Mouse (Mus musculus) frontal cortex, postnatal 14 days (tissue): ENCODE results near the gene Galnt18.

Experiments used
- DNase-seq, 2 experiments: peaks; one replicate each; pipeline ENCODE4 v3.0.0; 2022; ENCODE audit warnings: low spot score in 2 of 2

Gene Galnt18

DNA sequence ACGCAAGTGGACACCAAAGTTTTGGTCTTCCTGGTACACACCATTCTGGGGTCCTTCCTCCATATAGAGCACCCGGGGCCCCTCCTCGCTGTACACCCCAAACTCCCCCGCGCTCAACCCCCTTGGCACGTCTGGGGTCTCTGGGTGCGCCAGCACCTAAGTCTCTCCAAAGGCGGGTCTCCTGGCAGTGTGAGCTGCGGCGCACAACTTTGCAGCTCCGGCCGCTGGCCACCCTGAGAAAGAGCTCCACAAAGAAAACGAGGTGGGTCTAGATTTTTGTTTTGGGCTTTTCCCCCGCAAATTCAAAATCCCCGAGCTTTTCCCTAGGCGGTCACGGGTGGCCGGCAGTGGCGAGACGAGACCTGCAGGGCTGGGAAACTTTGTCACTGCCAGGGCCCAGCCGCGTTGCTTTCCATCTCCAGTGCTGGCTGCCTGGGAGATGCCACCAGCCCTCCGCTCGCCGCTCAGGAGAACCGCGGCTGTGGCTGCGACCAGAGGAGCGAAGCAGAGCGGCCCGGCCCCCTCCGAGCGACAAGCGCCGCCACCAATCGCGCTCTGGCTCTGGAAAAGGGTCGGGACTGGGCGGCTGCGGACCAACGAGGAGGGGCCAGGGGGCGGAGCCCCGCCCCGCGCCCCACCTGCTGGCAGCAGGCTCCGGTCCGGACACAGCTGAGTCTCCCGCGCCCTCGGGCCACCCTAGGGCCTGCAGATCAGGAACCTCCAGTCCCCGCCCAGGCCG is at the start of gene Galnt18:
Galnt18 (minus strand) TSS at position 474 of the 739 bp plus-strand sequence.
- peak; percentile 84 to 91 for DNase-seq

DNA sequence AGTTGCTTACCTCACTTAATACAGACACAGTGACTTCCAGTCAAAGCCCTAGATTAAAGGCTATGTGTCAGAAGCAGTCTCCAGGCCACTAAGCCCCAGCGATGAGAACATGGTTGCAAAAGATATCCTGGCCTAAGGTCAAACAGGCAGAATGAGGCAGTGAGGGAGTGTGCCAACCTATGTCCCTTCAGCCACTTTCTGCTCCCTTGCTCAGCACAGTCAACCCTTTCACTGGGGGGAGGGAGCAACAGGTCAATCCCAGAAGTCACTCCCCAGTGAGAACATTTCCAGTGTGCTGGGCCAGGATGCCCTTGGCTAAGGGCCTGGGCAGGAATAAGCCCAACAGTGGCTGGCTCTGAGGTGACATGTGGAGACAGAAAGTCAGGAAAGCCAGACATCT is 47.6 kb upstream of the Galnt18 start:
- DNase-seq = no peak

DNA sequence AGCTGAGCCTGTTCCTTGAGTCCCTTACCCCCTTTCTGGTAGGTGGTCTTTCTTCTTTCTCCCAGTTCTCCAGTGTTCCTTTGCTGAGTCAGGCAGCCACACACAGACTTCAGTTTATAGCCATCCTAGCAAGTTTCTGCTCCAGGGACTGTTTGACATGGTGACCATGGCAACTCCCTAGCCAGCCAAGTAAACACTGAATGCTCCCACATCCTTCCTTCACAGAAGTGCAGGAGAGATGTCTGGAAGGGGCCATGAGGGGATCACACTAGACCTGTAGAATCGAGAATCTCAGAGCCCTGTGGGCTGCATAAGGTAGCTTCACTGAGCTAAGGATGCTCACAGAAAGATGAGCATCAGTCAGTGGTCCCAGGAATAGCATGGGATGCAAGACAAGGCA is 33.3 kb upstream of the Galnt18 start:
- no peak for DNase-seq

DNA sequence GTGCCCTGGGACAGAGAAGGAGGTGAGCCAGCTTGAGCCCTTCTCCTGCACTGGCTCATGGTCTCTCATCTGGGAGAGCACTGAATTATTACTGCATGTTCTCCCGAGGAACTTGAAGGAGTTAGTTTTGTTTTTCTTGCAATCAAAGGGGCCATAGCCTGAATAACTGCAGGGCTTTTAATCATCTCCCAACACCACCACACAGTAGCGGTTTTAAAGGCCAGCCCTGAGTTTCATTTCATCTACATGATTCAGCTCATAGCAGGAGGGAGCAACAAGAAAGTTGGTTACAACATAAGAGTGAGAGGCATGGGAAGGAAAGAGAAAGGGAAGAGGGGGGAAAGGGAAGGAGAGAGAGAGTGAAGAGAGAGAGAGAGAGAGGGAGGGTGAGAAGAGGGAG is 31.3 kb upstream of the Galnt18 start:
- no peak for DNase-seq

DNA sequence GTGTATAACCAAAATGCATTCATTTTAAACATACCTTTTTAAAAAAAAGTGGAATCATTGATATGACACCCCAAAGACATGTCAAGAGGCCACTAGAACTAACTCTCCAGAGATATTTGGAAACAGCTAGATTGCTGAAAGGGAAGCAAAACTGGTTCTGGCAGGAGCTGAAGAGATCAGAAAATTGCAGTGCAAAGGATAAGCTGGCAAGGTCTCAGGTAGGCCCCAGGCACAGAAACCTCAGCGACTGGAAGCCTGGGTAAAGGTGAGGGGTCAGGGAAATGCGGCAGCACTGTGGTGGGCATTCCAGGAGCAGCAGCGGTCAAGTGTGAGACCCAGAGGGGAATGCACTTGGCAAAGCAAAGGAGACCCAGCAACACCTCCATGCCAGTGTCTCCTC is 30.0 kb upstream of the Galnt18 start:
- DNase-seq = no peak

DNA sequence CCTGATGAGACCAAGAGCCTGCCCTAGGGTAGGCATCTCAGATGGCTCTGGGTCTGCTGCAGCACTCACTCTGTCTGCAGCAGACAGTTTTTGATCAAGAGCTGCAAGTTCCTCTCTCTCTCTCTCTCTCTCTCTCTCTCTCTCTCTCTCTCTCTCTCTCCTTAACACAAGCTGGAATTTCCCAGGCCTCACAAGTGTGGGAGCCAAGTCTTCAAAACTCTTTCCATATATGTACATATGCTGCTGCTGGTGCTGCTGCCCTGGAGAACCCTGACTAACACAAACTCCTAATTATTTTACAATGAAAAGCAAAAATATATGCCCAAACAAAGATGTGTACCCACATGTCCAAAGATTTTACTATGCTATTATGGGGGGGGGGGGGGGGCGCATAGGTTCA is 26.3 kb upstream of the Galnt18 start:
- no peak for DNase-seq

DNA sequence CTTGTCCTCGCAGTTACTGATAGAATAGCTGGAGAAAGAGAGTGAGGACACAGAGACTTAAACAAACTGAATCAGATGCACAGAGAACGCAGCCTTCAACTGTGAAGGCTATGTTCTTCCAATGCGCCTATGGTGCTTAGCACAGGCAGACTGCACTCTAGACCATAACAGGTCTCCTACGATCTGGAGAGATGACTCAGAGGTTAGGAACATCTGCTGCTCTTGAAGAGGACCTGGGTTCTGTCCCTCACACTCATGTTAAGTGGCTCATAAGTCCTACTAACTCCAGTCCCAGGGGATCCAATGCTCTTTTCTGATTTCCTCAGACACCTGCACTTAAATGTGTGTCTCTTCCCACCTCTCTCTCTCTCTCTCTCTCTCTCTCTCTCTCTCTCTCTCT is 24.9 kb upstream of the Galnt18 start:
- DNase-seq = no peak

DNA sequence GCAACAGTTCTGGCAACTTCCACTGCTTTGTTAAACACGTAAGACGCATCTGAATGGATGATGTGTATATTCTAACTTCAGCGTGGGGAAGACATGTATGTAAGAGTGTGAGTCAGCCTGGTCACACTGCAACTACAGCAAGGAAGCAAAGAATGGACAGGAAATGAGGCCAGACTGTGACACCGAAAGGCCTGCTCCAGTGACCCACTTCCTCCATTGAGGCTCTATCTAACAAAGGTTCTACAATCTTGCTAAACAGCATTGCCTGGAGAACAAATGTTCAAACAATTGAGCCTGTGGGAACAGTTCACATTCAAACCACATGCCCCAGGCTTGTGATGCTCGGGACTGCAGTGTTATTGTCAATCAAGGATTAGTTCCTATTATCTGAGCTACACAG is 21.0 kb upstream of the Galnt18 start:
- DNase-seq = no peak

DNA sequence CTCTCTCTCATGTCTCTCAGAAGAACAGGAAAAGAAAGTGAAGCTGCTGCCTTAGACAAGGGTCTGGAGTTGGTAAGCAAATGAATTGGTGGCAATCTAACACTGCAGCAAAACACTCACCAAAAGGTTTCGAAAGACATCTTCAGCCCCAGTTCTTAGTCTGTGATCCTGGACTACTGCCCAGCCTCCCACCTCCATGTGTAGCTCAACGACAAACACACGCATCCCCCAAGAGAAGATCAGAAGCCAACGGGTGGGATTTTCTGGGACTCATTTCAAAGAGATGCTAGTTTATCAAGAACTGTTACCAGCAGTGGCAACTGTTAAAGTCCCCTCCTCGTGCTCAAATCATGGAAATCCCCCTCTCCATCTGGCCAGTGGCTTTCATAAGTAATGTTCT is 20.3 kb upstream of the Galnt18 start:
- DNase-seq = no peak

DNA sequence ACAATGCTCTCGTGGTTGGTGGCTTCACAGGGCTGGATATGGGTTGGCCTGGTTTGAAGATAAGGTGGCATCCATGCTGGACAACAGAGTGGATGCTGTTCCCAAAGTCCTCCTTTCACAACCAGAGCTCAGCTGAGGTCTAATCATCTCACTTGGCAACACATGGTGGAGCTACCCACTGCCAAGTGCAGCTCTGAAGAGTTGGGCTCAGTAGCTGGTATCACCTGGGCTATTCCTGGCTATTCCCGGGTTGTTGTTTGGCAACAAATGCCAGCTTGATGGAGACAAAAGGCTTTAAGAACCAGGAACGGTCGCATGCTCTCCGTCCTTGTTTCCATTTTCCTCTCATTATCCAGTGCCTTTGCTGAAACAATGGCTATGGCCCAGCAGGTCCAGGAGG is 19.2 kb upstream of the Galnt18 start:
- no peak for DNase-seq

DNA sequence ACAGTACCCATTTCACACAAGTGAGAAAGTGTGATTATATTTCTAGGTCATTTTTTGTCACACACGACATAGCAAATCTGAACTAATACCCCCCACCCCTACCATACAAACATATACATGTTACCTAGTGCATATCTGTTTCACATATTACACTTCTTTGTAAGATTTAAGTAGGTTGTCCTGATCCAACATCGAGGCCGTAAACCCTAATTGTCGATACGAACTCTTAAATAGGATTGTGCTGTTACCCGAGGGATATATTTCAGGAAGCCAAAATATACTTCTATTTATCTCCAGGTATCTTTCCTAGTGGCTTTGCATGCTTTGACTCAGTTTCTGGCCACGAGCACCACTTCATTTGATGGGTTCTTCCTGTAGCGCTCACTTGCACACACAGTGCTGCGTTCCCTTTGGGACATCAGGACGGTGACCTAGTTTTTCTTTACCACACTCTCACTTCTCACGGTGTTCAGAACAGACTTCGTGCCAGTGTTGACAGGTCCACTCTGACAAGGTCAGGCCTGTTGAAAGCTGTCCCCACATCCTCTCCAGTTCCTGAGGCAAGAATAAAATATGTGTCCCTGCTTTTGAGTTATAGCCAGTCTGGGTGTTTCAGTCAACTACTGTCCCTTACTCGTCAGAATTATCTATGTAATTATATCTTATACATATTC is 17.7 kb upstream of the Galnt18 start:
- DNase-seq = no peak

DNA sequence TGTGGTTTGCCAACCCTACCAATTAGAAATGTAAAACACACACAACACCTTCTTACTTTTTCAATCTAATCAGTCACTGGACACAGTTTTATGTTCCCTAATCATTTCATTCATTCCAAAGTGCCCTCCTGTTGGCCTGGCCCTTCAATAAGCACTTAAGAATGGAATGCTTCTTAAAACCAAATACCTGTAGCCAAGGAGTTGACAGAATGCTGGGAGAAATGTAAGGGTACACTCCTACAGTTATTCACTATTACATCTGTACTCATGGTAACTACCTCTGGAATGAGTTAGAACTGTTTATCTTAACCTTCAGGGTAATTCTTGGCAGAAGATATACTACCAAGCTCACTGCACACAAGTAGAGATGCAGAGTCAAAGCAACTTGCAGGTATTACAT is 15.3 kb upstream of the Galnt18 start:
- no peak for DNase-seq

DNA sequence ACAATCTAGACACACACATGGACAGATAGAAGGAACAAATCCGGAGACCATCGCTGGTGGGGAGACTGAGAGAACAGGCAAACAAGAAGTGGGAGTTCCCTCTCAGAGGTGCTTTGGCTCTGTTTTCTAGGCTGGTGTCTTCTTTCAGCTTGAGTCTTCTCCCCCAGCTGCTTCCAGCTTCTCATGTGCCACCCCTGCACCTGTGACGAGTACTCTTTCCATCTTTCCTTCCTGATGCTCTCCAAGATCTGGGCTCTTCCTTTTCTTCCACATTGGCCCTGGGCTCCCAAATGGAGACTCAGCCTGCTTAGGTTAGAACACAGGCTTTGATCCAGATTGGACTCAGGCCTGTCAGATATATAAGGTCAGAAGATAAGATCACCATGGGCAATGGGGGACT is 12.4 kb upstream of the Galnt18 start:
- no peak for DNase-seq

DNA sequence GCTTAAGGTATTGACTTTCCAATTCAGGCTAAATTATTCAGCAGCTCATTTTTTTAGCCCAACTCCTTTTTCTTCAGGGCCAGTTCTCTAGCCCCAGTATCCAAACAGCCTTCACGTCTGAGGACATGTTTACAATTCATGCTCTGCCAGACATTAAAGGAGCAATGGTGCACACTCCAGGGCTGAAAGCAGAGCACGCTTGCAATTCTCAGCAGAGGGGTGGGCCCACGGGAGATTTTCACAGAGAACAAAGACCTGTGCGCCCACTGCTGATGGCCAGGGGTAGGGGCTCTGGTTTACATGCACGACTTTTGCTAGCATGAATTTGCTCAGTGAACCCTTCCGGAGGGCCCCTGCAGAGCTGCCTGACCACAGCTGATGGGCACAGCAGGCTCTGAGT is 11.6 kb upstream of the Galnt18 start:
- DNase-seq = no peak

DNA sequence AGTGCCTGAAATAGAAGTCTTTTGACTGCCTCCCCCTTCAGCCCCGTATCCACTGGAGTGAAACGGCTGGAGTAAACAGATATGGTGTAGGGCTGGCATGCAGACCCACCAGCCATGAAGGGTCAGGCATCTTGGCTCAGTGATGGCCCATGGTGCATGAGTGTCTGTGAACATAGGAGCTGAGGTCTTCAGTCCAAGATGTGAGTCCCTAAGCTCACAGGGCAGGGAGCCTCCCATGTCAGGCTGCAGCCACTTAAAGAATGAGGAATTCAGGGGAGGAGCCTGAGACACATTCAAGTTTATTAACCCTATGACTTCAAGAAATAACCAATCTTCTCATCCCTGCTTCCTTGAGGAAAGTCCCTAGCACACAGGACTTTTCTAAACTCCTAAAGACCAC is 8.1 kb upstream of the Galnt18 start:
- no peak for DNase-seq

DNA sequence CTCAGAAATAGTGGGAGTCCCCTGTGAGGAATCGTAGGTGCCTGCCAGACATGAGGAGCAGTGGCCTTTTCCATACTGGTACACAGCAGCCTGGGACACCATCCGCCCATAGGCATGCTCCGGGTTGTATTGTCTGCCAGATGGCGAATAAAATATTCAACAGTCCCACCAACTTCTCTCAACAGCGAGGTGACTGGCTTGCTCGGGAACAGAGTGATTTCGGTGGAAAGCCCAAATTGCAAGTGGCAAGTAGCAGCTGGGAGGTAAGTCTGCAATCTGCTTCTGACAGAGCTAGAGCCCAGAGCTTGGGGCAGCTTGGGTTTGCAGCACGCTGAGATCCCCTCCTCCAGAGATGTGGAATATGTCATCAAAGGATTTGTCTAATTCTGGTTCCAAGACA is 5.7 kb upstream of the Galnt18 start:
- DNase-seq = peak; percentile 22 to 60

DNA sequence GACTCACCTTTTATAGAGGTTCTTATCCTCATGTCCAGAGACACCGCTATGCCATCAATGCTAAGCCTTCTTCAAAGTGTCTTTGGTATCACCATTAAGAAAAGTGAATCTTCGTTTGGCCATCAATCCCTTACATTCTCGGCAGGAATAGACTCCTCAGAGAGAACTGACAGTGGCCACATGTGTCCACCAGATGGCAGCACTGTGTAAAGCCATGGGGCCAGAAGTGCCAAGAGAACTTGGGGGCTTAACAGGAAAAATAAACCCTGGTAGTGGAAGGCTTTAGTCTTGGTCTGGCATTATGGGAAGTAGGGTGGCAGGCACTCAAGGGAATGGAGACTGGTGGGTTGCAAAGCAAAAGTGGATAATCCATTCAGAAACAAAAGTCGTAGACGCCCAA is 2.3 kb upstream of the Galnt18 start:
- peak; percentile 34 to 78 for DNase-seq

DNA sequence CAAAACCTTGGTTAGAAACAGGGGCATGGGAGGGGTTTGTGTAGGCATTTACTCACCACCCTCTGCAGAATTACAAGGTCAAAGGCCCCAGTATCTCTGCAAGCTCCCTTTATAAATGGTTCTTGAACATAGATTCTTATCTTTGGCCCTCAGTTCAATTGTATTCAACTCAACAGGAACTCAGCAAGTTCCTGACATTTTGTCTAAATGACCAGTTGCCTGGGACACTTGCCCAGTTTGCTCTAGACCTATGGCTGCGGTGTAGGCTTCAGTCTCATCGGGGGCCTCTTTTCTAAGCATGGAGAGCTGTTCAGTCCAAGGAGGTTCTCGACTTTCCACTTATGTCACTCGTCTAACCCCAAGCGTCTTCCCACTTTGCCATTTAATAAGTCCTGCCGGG is 1.5 kb upstream of the Galnt18 start:
- DNase-seq = no peak

DNA sequence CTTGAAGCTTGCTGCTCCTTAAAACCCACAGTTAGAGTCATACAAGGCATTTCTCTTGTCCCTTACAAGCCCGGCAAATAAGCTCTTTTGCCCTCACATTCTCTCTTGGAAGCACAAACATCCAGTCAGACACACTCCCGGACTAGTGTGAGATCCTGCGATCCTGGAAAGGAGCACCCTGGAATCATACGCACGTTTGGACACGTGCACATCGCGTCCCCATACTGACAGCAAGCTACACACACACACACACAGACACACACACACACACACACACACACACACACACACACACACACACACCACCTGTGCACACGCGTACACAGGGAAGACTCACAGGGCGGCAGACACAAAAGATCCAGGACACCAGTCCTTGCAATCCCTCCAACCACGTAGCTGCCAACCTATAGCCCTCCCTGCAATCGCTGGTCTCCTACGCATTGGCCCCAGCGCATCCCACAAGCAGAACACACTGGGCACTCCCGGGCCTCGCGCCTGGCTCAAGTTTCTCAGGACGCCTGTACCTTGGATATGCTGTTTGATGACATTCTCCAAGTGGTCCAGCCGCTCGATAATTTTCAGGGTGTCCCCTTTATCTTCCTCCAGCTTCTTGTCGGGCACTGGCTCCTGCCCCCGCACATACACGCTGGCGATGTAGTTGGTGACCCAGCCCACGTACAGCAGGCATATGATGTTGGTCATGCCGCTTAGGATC is 831 bp downstream of the Galnt18 start:
- peak; percentile 18 to 20 for DNase-seq

DNA sequence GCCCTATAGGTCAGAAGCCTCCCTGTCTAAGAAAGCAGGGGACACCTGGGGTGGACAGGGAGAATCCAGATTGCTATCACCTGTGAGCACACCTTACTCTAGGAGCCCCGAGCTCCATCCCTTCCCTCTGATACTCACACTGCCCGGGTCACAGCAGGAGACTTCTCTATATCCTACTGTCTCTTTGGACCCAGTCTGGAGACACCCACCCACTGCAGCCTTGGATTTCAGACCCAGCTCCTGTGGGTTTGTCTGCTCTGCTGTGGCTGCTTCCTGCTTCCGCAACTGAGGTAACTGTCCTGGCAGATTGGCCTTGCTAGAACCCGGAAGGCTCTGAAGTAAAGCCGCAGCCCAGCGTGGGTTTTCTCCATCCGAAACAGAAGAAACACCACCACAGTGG is 1.6 kb downstream of the Galnt18 start:
- peak in 1 of 2 experiments; percentile 14 for DNase-seq

DNA sequence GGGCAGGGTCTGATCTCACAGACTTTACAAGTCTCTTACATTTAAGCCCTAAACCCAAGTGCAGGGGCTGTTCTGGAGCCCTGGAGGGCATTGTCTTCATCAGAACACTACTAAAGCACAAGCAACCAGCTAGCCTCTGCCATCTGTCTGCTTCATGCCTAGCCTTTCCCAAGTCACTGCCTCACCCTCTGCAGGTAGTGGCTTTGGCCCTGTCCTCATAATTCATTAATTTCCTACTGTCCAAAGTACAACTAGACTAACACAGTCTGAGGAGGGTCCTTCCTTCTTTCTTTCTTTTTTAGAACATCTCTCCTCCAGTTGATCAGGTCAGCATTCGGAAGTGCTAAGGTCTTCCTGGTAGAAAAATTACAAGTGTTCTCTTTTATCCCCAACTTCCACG is 2.6 kb downstream of the Galnt18 start:
- DNase-seq = no peak

DNA sequence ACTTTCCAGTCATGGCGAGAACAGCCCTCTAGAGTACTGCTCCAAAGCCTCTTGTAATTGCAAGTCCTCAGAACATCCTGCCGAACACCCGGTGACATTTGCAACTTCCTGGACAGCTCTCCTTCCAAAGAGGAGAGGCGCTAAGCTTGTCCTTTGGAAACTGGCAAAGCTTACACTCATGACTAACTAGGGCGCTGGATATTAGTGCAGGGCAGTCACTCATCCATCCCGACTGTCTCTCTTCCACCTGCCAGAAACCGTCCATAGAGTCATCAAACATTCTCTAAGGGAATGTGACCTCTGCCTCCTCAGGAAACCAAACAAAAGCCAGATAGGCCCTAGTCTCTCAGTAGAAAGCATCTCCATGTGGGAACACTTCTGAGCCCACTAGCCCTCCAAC is 3.6 kb downstream of the Galnt18 start:
- no peak for DNase-seq

DNA sequence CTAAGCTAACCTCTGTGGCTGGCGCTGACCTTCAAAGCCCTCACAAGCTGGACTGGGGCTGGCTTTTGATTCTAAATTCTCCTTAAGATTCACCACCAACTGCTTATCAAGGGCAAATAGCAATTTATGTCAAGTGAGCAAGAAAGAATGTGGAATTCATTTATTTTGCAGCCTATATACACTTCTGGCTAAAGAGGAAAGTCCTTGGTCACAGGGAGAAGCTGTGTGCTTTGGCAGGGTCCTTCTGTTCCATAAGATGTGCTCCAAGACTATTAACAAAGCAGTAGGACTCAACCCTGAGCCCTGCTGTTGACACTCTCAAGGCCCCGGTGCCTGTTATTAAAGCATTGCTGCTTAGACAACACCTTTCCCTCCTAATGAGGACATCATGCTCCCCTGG is 7.4 kb downstream of the Galnt18 start:
- DNase-seq = no peak
